Mouse (Mus musculus) hindbrain, postnatal 0 days (tissue): ENCODE results near the gene Bicdl2. TPM values are rescaled to one million over a fixed set of nuclear protein-coding genes. Genes with fewer than 3 reads are reported as not detected.

Source experiments
- ATAC-seq: fragments of 200-750 bp; cut with Nextera tagmentation; 2 replicates; pipeline ENCODE4 v1.8.0; 2017; ENCODE audit warnings: mild to moderate bottlenecking, moderate TSS enrichment, moderate library complexity
- DNase-seq: peaks from one replicate; pipeline ENCODE4 v3.0.0-alpha.2; 2015; ENCODE audit warnings: low spot score
- H3K27ac ChIP-seq: fragments of 300-500 bp; sonication (generic); 2 replicates; pipeline ENCODE4 v1.5.1; 2014; ENCODE audit warnings: mild to moderate bottlenecking
- H3K27me3 ChIP-seq: fragments of 300-500 bp; sonication (generic); 2 replicates; pipeline ENCODE4 v1.6.1; 2014; ENCODE audit warnings: low read length, mixed read lengths; ENCODE audit not compliant: insufficient read depth
- H3K36me3 ChIP-seq: fragments of 300-500 bp; sonication (generic); 2 replicates; pipeline ENCODE4 v1.6.1; 2014; ENCODE audit warnings: low read length, mixed read lengths; ENCODE audit not compliant: insufficient read depth
- H3K4me1 ChIP-seq: fragments of 300-500 bp; sonication (generic); 2 replicates; pipeline ENCODE4 v1.6.1; 2014; ENCODE audit warnings: antibody characterized with exemption, low read length, mixed read lengths; ENCODE audit not compliant: insufficient read depth
- H3K4me2 ChIP-seq: fragments of 300-500 bp; sonication (generic); 2 replicates; pipeline ENCODE4 v1.6.1; 2014; ENCODE audit warnings: low read depth, mild to moderate bottlenecking, low read length, moderate library complexity, mixed read lengths
- H3K4me3 ChIP-seq: fragments of 300-500 bp; sonication (generic); 2 replicates; pipeline ENCODE4 v1.5.1; 2014; ENCODE audit warnings: low read length
- H3K9ac ChIP-seq: fragments of 300-500 bp; sonication (generic); replicated peaks from 2 replicates; pipeline ENCODE4 v1.6.1; 2014; ENCODE audit warnings: mild to moderate bottlenecking, low read length, moderate library complexity, mixed read lengths
- H3K9me3 ChIP-seq: fragments of 300-500 bp; sonication (generic); 2 replicates; pipeline ENCODE4 v1.6.1; 2016; ENCODE audit warnings: low read length, mixed read lengths
- CTCF ChIP-seq: IDR thresholded peaks from 2 replicates; pipeline ENCODE4 v1.5.1; 2016; ENCODE audit warnings: antibody characterized with exemption, control low read depth, low read depth
- WGBS: fragments of 180-500 bp; shearing (Covaris S2); extraction: QIAGEN DNeasy Blood & Tissue Kit; methylation state at CpG from one replicate; pipeline ENCODE4 v1.1.7; 2014; 5-methylcytosine and 5-hydroxymethylcytosine counted together
- polyA plus RNA-seq: library from polyadenylated mRNA; unstranded; fragments of >200 nt; fragmentation: Nextera tagmentation; extraction: Ambion mirVana; gene quantifications from 2 replicates; pipeline ENCODE4 v1.2.1, GENCODE M21; 2015
- total RNA-seq: library from RNA; depleted of rRNA; stranded (reverse); fragments of >200 nt; gene quantifications from 2 replicates; pipeline ENCODE4 v1.2.3, GENCODE M21; 2014

Gene Bicdl2
- total and polyA plus RNA-seq, 2 experiments from 2014 or later = 0.18 TPM; not detected in 1

GRCm38 (mm10) chr17:23683856-23684672 is 23.8 kb downstream of the Bicdl2 start, which contains the start of gene Cldn9:
Gene Cldn9 (minus strand): TSS chr17:23684026.
- Histone ChIP-seq H3K27ac (no peak within 1 kb of the TSS), H3K9ac (no peak within 1 kb of the TSS), H3K36me3 (no peaks in the 10 kb centered on the region), H3K4me1 (no peaks in the 10 kb centered on the region), H3K4me3 (no peak within 1 kb of the TSS), H3K27me3 (peaks cover 51% of the 10 kb centered on the region), H3K4me2 (no peak within 1 kb of the TSS), H3K9me3 (no peaks in the 10 kb centered on the region)
- ATAC-seq (no peak), DNase-seq (no peak)
- TF ChIP-seq CTCF = no peak
- 23% methylated on average over 15 of the region's 15 CpGs for WGBS

GRCm38 (mm10) chr17:23694491-23694890 is 34.2 kb downstream of the Bicdl2 start:
- Histone ChIP-seq H3K9ac (no peak overlapping the region), H3K4me3 (no peak overlapping the region), H3K36me3 (no peaks in the 10 kb centered on the region), H3K27ac (no peak overlapping the region), H3K4me1 (no peaks in the 10 kb centered on the region), H3K27me3 (0 out of 2 replicates have a peak, but pooled peaks cover 3% of the 10 kb centered on the region), H3K4me2 (no peak overlapping the region), H3K9me3 (no peaks in the 10 kb centered on the region)
- WGBS = 81% methylated on average over 1 of the region's 1 CpGs
- no peak for DNase-seq
- no peak for TF ChIP-seq CTCF
- ATAC-seq = no peak

GRCm38 (mm10) chr17:23695801-23696200 is 35.5 kb downstream of the Bicdl2 start:
- Histone ChIP-seq H3K4me1 (no peaks in the 10 kb centered on the region), H3K9me3 (no peaks in the 10 kb centered on the region), H3K36me3 (no peaks in the 10 kb centered on the region), H3K4me2 (no peak overlapping the region), H3K27me3 (0 out of 2 replicates have a peak, but pooled peaks cover 3% of the 10 kb centered on the region), H3K4me3 (no peak overlapping the region), H3K27ac (no peak overlapping the region), H3K9ac (no peak overlapping the region)
- no peak for TF ChIP-seq CTCF
- 26% methylated on average over 3 of the region's 3 CpGs for WGBS
- DNase-seq (no peak), ATAC-seq (no peak)

GRCm38 (mm10) chr17:23699131-23700077 is 39.1 kb downstream of the Bicdl2 start:
- Histone ChIP-seq H3K4me3 (peak overlapping the region; percentile 71), H3K27me3 (peaks cover 3% of the 10 kb centered on the region; the same call in 1 of the 2 replicates), H3K4me2 (peak overlapping the region; percentile 97), H3K9ac (peak overlapping the region; percentile 64), H3K4me1 (no peaks in the 10 kb centered on the region), H3K27ac (peak overlapping the region; percentile 67), H3K36me3 (no peaks in the 10 kb centered on the region), H3K9me3 (no peaks in the 10 kb centered on the region)
- DNase-seq (no peak), ATAC-seq (peak; percentile 64)
- WGBS = 2% methylated on average over 67 of the region's 101 CpGs
- TF ChIP-seq CTCF = no peak

- Histone ChIP-seq H3K4me1 (no peaks in the 10 kb centered on the region), H3K9ac (peak overlapping the region; percentile 64), H3K4me2 (peak overlapping the region; percentile 97), H3K27me3 (peaks cover 3% of the 10 kb centered on the region; the same call in 1 of the 2 replicates), H3K36me3 (no peaks in the 10 kb centered on the region), H3K27ac (peak overlapping the region; percentile 67; the same call in 1 of the 2 replicates), H3K9me3 (no peaks in the 10 kb centered on the region), H3K4me3 (peak overlapping the region; percentile 71)
- DNase-seq (peak; percentile 96), ATAC-seq (peak; percentile 97)
- peak; percentile 87 for TF ChIP-seq CTCF
- WGBS = 0% methylated on average over 27 of the region's 28 CpGs
Observed at GRCm38 (mm10) chr17:23700079-23700478, 39.8 kb downstream of the Bicdl2 start.

- TF ChIP-seq CTCF = no peak
- Histone ChIP-seq H3K4me2 (no peak overlapping the region), H3K9ac (no peak overlapping the region), H3K9me3 (no peaks in the 10 kb centered on the region), H3K4me1 (no peaks in the 10 kb centered on the region), H3K27ac (no peak overlapping the region), H3K36me3 (no peaks in the 10 kb centered on the region), H3K4me3 (no peak overlapping the region), H3K27me3 (no peaks in the 10 kb centered on the region; the same call in 1 of the 2 replicates)
- DNase-seq (no peak), ATAC-seq (no peak)
- 76% methylated on average over 9 of the region's 9 CpGs for WGBS
Observed at GRCm38 (mm10) chr17:23703301-23703700, 43.0 kb downstream of the Bicdl2 start.
